Mouse (Mus musculus): ENCODE measurements around the gene Ripk1.
"Not testable (repeated sequence)": the region's sequence is repeated elsewhere in the genome, so short reads cannot be mapped to it uniquely, and the experiment has no call there.

The Ripk1 gene

DNA sequence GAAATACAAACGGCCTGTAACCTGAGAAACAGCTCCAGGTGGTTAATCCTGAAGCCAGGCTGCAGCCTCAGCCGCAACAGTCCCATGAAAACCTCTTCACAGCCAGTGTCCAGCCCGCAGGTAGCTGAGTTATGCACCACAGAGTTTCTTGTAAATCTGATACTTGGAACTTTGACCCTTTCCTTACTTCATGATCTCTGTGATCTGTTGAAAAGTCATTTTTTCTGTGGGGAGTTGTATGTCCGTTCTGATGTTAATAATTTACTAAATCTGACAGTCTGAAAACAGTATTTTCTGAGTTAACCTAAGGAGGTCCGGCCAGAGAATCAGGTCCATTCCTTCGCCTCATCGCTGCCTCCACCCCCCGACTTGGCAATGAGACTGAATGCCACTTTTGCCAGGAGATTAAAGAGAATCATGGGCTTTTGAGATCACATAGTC, 36.8 kb downstream of the Ripk1 start:
- DNase-seq: no peak

DNA sequence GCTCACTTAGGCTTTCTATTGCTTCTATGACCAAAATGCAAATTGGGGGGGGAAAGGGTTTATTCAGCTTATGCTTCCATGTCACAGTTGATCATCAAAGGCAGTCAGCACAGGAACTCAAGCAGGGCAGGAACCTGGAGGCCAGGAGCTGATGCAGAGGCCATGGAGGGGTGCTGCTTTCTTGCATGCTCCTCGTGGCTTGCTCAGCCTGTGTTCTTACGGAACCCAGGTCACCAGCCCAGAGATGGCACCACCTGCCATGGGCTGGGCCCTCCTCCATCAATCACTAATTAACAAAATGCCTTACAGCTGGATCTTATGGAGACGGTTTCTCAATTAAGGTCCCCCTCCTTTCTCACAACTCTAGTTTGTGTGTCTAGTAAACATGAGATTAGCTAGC, 37.9 kb downstream of the Ripk1 start:
- DNase-seq: no peak

GRCm38 (mm10) chr13:34043716-34044393, 41.7 kb downstream of the Ripk1 start:
- DNase-seq: no peak

GRCm38 (mm10) chr13:34045511-34046249, 43.5 kb downstream of the Ripk1 start:
- no peak for DNase-seq

GRCm38 (mm10) chr13:34046421-34047012, 44.4 kb downstream of the Ripk1 start:
- peak; percentile 91 for DNase-seq

DNA sequence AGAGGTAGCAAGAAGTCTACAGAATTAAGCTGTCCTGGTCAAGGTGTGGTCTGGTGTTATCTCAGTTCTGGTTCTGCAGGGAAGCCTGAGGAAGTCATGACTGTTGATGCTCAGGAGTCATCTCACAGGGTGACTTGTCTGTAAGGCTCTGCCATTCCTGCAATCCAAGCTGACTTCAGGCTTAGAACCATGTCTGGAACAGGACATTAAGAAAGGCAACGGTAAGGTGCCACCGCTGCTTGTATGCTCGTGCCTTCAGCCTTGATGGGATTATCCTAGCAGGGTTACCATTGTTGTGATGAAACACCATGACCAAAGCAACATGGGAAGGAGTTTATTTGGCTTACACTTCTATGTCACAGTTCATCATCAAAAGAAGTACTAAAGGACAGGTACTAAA, 45.4 kb downstream of the Ripk1 start:
- DNase-seq: no peak

- DNase-seq: no peak
Observed at GRCm38 (mm10) chr13:34050479-34050878, 48.3 kb downstream of the Ripk1 start.

DNA sequence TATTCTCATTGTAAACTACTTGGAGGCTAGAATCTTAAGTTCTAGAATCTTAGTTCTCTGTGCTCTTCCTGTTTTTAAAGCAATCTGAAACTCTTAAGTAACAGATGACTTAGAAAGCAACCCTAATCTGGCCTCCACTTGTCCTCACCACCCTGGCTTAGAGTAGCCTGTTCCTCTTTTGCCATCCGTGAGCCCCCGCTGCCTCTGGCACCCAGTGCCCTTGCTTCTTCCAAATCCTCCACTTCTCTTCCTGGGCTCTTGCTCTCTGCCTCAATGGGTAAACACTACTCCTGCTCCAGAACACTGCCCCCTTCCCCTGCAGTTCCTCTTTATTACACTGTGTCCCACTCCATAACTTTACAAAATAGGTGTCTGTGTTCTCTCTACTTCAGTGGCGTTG, 49.5 kb downstream of the Ripk1 start:
- no peak for DNase-seq

DNA sequence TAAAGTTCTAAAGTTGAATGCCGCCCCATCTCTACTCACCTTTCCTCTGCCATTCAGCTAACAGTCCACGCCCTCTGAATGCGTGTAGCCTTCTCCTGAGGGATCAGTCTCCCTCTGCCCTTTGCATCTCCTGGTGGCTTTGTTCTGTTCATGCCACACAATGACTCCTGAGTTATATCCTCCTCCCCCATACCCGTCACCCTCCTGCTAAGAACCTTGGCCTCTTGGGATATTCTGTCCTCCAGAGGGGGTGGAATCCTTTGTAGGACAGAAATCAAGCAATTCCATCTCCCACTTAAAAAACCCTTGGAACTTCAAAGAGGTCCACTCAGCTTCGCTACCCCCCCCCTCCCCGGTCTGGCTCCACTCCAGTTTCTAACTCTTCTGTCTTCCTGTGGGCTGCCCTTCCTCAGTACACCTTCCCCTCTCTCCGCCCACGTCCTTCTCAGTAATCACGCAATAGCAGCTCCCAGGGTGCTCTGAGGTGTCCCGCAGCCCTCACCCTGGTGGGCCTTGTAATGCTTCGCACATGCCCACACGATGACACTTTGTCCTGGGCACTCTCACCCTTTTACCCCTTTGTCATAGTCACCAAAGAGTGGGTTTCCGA, 51.6 kb downstream of the Ripk1 start:
- no peak for DNase-seq

- DNase-seq: no peak
Observed at GRCm38 (mm10) chr13:34054391-34054790, 52.2 kb downstream of the Ripk1 start.

DNA sequence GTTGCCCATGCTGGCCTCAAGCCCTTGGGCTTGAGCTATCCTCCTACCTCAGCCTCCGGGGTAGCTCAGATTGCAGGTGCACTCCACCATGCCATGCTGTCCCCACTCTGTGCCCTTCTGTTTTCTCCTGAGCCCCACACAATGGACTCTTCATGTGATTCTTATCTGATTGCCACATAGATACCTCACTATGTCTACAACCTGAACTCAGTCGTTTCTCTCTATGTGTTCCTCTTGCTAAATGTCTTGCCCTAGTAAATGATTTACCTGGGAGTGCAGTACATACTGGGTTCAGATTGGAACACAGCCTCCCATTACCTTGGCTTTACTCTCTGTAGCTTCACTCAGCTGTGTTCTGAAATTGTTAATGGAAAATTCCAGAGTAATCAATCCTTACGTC, 52.8 kb downstream of the Ripk1 start:
- DNase-seq: no peak

DNA sequence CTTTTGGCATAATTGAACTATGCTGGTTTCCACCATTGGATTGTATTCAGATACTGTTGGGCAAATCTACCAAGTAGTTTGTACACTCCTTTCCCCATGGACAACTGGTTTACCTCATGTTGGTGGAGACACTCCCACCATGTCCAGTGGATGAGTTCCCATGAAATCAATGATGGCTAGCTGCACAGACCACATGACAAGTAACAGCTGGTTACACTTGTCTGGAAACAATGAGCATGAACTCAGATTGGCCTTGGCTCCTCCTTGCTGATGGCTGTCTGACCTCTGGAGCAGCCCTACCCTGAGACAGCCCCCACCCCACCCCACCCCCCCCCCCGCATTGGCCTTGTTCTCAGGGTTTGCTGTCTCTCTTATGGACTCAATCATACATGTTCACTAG, 55.1 kb downstream of the Ripk1 start:
- no peak for DNase-seq

- no peak for DNase-seq
Observed at GRCm38 (mm10) chr13:34060061-34060460, 57.9 kb downstream of the Ripk1 start.

DNA sequence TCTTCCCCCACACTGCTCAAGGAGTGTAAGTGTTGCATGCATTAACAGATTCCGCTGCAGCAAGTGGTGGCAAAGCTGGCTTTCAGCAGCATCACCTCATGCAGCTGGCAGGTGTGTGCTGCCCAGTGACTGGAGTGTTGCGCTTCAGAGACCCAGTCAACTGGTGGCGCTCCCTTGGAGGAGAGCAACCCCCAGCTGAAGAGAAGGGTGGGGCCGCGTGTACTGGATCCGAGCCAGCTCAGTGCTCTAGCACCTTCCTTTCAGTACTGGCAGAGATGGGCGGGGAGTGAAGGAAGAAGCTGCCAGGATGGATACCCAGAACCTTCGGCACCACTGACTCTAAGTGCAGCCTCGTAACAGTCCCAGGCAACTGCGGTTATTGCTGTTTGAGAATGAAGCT, 60.3 kb downstream of the Ripk1 start:
- no peak for DNase-seq

DNA sequence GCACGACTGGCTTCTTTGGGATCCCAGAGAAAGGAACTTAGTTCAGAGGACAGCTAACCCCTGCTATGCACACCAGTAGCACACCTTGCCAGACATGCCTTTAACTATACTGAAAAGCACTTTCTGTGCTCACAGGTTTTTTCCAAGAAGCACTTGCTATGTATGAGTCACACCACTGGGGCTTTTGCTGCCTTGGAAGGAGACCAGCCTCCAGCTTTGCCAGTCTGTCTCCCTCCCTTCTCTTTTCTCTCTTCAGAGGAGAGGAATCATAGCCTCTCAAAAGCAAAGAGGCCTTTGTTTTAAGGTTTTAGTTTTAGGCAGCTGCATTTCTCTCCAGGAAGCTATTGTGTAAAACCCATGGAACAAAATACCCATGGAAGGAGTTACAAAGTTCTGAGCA, 64.2 kb downstream of the Ripk1 start:
- no peak for DNase-seq

DNA sequence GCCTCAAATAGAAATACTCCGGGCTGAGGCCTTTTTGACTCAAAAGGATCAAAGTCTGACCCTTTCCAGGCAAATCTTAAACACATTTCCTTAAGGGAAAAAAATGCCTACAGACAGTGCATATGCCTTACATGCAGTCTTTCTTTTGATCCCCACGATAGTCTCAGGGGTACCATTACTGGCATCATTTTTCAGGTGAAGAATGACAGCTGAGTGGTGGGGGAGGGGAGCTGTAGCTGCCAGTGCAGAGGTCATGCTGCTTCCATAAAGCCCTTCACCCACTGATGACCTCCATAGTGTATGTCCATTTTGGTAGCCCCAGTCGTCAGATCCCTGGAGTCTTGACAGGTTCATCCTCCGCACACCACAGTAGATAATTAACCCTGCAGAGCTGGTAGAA, 68.1 kb downstream of the Ripk1 start:
- no peak for DNase-seq

GRCm38 (mm10) chr13:34071836-34072235, 69.7 kb downstream of the Ripk1 start:
- DNase-seq: no peak

GRCm38 (mm10) chr13:34072847-34073246, 70.7 kb downstream of the Ripk1 start:
- no peak for DNase-seq

GRCm38 (mm10) chr13:34074441-34074840, 72.3 kb downstream of the Ripk1 start:
- not testable (repeated sequence) for DNase-seq

DNA sequence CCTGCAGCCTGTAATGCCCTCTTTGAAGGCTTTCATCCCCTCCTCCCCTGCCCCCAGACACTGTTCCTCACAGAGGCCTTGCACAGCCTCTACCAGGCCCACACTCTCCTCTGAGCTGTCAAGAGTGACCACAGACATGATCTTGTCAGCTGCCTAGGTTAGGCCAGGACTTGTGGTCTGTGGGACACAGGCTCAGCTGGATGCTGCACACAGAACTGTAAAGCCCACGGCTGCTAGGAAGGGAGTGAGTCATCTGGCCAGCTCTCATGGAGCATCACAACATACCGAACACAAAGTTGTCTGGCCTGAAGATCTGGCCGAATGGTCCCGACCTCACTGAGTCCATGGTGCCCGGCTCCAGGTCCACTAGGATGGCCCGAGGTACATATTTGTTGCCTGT, 73.7 kb downstream of the Ripk1 start:
- not testable (repeated sequence) for DNase-seq

DNA sequence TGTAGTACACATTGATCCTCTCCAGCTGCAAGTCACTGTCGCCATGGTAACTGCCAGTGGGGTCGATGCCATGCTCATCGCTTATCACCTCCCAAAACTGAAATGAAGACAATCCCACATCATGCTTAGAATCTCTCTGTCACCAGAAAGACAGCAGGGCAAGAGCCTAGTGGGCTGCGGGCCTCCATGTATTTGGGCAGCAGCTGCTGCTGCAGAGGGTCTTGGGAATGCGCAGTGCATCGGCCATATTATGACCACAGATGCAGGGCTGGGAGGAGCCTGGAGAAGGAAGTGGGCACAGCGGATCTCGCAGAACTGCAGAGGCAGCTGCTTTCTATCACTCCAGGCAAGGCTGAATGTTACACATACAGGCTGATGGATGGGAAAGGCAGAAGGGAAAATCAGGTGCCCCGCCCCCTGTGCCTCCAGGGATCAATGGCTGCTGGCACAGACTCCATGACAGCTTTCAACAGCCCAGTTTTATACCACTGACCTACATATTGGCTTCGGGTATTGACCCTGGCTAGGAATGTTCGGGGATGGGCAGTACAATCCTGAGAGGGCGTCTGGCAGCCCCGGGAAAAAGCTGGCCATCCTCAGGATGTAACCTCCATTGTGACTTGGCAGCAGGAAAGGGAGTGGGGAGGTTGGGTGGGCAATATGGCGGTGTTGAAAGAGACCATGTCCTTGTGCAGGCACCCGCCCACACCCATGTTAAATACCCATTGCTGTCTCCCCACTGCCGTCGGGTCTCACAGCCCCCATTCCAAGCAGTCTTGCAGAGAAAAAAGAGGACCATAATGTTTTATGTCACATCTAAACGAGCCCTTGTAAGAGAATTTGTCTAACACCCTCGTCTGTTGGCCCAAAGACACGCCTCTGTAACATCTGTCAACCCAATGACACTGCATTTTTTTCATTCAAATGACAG, 74.7 kb downstream of the Ripk1 start:
- peak; percentile 50 for DNase-seq

DNA sequence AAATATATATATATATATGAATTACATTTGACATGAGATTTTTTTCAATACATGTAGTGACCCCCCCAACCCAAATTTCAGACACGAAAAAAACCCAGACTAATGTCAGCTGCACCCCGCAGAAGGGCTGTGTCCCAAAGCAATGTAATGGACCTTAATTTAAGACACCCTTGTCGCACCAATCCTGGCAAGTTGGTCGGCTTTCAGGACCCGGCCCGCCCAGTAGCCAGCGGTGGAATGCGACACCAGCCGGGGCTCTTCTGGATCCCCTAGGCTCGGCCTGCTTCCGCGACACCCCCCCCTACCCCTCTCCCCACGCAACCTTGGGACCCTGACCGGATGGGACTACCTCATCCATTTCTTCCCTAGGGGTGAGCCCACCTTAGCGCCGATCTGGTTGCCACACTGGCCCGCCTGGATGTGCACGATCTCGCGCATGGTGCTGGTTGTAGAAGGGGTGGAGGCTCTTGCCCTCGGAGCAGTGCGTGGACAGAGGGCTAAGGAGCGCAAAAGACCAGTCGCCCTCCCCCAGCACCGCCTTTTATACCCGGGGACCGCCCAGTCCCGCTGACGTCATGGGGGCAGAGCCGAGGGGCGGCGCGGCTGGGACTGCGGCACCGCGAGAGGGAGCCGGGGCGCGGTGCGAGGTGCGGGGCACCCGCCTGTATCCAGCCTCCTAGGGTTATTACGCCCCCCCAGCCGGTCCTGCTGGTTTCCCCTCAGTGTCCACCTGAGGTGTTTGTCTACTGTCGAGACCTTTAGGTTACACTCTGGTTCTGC, 75.5 kb downstream of the Ripk1 start, which contains the start of gene Tubb2a:
Tubb2a (minus strand) TSS at position 516 of the 780 bp plus-strand sequence.
- peak; percentile 97 for DNase-seq
